Mouse (Mus musculus) hindbrain, embryonic 11.5 days (tissue): Measurements from ENCODE around the gene Pecam1. TPM values are rescaled to one million over a fixed set of nuclear protein-coding genes. Genes with fewer than 3 reads are reported as not detected.
"Not testable (repeated sequence)": the region's sequence is repeated elsewhere in the genome, so short reads cannot be mapped to it uniquely, and the experiment has no call there.

Experiments used
- ATAC-seq: fragments of 200-750 bp; cut with Nextera tagmentation; 2 replicates; pipeline ENCODE4 v1.8.0; 2017; ENCODE audit warnings: mild to moderate bottlenecking, moderate TSS enrichment, moderate library complexity; ENCODE audit not compliant: low FRiP score
- DNase-seq: peaks from one replicate; pipeline ENCODE4 v3.0.0-alpha.2; 2015; ENCODE audit warnings: low spot score
- H3K27ac ChIP-seq: fragments of 300-500 bp; sonication (generic); 2 replicates; pipeline ENCODE4 v1.5.1; 2014; ENCODE audit warnings: mild to moderate bottlenecking, low read depth, low read length
- H3K27me3 ChIP-seq: fragments of 300-500 bp; sonication (generic); 2 replicates; pipeline ENCODE4 v1.6.1; 2014; ENCODE audit warnings: mild to moderate bottlenecking, low read length, moderate library complexity, mixed read lengths; ENCODE audit not compliant: control insufficient read depth, insufficient read depth
- H3K36me3 ChIP-seq: fragments of 300-500 bp; sonication (generic); 2 replicates; pipeline ENCODE4 v1.6.1; 2014; ENCODE audit warnings: mild to moderate bottlenecking, low read length, moderate library complexity, mixed read lengths; ENCODE audit not compliant: control insufficient read depth, insufficient read depth
- H3K4me1 ChIP-seq: fragments of 300-500 bp; sonication (generic); replicated peaks from 2 replicates; pipeline ENCODE4 v1.6.1; 2014; ENCODE audit warnings: low read length, mixed read lengths; ENCODE audit not compliant: control insufficient read depth, insufficient read depth
- H3K4me2 ChIP-seq: fragments of 300-500 bp; sonication (generic); replicated peaks from 2 replicates; pipeline ENCODE4 v1.6.1; 2014; ENCODE audit warnings: mild to moderate bottlenecking, low read depth, low read length
- H3K4me3 ChIP-seq: fragments of 300-500 bp; sonication (generic); 2 replicates; pipeline ENCODE4 v1.5.1; 2014; ENCODE audit warnings: low read depth, low read length
- H3K9ac ChIP-seq: fragments of 300-500 bp; sonication (generic); 2 replicates; pipeline ENCODE4 v1.6.1; 2014; ENCODE audit warnings: low read depth, low read length
- H3K9me3 ChIP-seq: fragments of 300-500 bp; sonication (generic); 2 replicates; pipeline ENCODE4 v1.6.1; 2016; ENCODE audit warnings: low read length; ENCODE audit not compliant: control insufficient read depth
- WGBS: fragments of 180-500 bp; shearing (Covaris S2); extraction: QIAGEN DNeasy Blood & Tissue Kit; methylation state at CpG from one replicate; pipeline ENCODE4 v1.1.7; 2014; 5-methylcytosine and 5-hydroxymethylcytosine counted together
- polyA plus RNA-seq: library from polyadenylated mRNA; unstranded; fragments of >200 nt; fragmentation: Nextera tagmentation; extraction: Ambion mirVana; gene quantifications from 2 replicates; pipeline ENCODE4 v1.2.1, GENCODE M21; 2014

Gene Pecam1
- polyA plus RNA-seq, 1 experiment from 2014 or later = 20.3 TPM

GRCm38 (mm10) chr11:106760511-106760910, 10.1 kb upstream of the Pecam1 start:
- Histone ChIP-seq H3K4me2 (no peak overlapping the region), H3K4me3 (no peak overlapping the region), H3K27me3 (no peaks in the 10 kb centered on the region), H3K9me3 (no peaks in the 10 kb centered on the region), H3K4me1 (no peaks in the 10 kb centered on the region), H3K27ac (no peak overlapping the region), H3K9ac (no peak overlapping the region), H3K36me3 (no peaks in the 10 kb centered on the region)
- 97% methylated on average over 5 of the region's 5 CpGs for WGBS
- DNase-seq (no peak), ATAC-seq (no peak)

DNA sequence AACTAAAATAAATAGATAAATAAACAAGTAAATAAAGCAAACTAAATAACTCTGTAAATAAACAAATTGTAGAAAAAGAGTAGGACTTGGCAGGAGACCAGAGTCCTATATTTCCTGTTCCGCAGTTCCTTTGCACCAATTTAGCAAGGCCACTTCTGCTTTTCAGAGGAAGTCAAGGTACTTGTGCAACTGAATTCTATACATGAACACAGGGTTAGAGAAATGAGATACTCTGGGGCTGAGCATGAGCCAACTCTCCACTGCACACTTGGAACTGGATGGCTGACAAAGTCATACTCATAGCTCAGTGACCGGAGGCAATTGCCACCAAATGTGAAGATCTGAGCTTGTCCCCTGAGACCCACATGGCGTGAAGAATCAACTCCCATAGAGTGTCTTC, 8.6 kb upstream of the Pecam1 start:
- H3K4me1 ChIP-seq = no peaks in the 10 kb centered on the region
- H3K27me3 ChIP-seq = no peaks in the 10 kb centered on the region
- DNase-seq = no peak
- H3K27ac ChIP-seq = no peak overlapping the region
- 93% methylated on average over 3 of the region's 3 CpGs for WGBS
- no peaks in the 10 kb centered on the region for H3K9me3 ChIP-seq
- no peaks in the 10 kb centered on the region for H3K36me3 ChIP-seq
- H3K9ac ChIP-seq = no peak overlapping the region
- H3K4me2 ChIP-seq = no peak overlapping the region
- ATAC-seq = no peak
- H3K4me3 ChIP-seq = no peak overlapping the region

DNA sequence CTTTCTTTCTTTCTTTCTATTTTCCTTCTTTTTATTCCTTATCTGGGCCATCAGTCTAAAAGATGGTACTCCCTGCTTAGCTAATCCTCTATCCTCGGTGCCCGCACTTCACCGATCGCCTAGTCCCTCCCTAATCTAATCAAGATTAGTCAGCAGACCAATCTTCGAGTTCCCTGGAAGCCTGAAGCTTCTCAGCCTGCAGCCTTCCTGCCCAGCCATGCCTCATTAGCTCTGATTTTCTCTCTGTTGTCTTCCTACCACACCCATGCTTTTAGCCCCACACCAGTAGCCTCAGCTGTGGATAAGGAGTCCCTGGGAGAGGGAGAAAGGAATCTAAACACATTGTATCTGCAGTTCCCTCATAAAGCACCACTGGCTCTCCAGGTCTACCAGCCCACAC, 5.2 kb upstream of the Pecam1 start:
- WGBS = 68% methylated on average over 5 of the region's 5 CpGs
- no peak for ATAC-seq

GRCm38 (mm10) chr11:106753314-106753713, 2.9 kb upstream of the Pecam1 start:
- Histone ChIP-seq H3K27ac (no peak overlapping the region), H3K27me3 (no peaks in the 10 kb centered on the region), H3K4me1 (no peaks in the 10 kb centered on the region), H3K9ac (no peak overlapping the region), H3K4me3 (no peak overlapping the region), H3K9me3 (no peaks in the 10 kb centered on the region), H3K4me2 (no peak overlapping the region), H3K36me3 (no peaks in the 10 kb centered on the region)
- no peak for DNase-seq
- 86% methylated on average over 6 of the region's 6 CpGs for WGBS
- no peak for ATAC-seq

More for the DNA sequence above, 5.2 kb upstream of the Pecam1 start:
- no peak for DNase-seq
- H3K4me2 ChIP-seq = no peak overlapping the region
- no peak overlapping the region for H3K4me3 ChIP-seq
- H3K9me3 ChIP-seq = no peaks in the 10 kb centered on the region
- H3K9ac ChIP-seq = no peak overlapping the region
- H3K4me1 ChIP-seq = no peaks in the 10 kb centered on the region
- H3K27me3 ChIP-seq = no peaks in the 10 kb centered on the region
- no peak overlapping the region for H3K27ac ChIP-seq
- no peaks in the 10 kb centered on the region for H3K36me3 ChIP-seq

DNA sequence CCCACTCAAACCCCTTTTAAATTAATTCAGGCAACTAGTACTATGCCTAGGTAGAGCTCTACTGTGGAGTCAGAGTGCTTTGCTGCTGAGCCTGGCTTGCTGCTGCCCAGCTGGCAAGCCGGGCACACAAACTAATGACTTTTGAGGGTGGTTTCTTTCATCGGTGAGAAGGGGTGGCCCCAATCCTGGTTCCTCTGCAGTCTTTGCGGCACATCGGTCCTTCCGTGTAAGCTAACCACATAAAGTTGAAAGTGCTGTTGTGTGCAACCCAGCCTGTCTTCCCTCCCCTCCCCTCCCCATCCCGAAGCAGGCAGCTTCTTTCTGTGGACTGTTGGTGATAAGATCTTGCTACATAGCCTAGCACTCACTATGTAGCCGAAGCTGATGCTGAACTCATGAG, 1.7 kb upstream of the Pecam1 start:
- Histone ChIP-seq H3K4me3 (no peak overlapping the region), H3K4me2 (no peak overlapping the region), H3K27me3 (no peaks in the 10 kb centered on the region), H3K4me1 (no peaks in the 10 kb centered on the region), H3K27ac (no peak overlapping the region), H3K9ac (no peak overlapping the region), H3K9me3 (no peaks in the 10 kb centered on the region), H3K36me3 (no peaks in the 10 kb centered on the region)
- ATAC-seq (no peak), DNase-seq (no peak)
- 92% methylated on average over 7 of the region's 7 CpGs for WGBS

- Histone ChIP-seq H3K4me3 (no peak within 1 kb of the TSS), H3K36me3 (no peaks in the 10 kb centered on the region), H3K4me1 (no peaks in the 10 kb centered on the region), H3K9me3 (no peaks in the 10 kb centered on the region), H3K9ac (no peak within 1 kb of the TSS), H3K4me2 (no peak within 1 kb of the TSS), H3K27me3 (no peaks in the 10 kb centered on the region), H3K27ac (no peak within 1 kb of the TSS)
- DNase-seq (no peak), ATAC-seq (no peak)
- 89% methylated on average over 17 of the region's 17 CpGs for WGBS
Measured at GRCm38 (mm10) chr11:106751039-106752018, 901 bp upstream of the Pecam1 start, which contains the start of gene Milr1. Gene Milr1, plus strand, starts transcription at chr11:106751226.

GRCm38 (mm10) chr11:106749557-106750120, 789 bp downstream of the Pecam1 start:
- not testable (repeated sequence) for DNase-seq, H3K27ac ChIP-seq, H3K9me3 ChIP-seq, H3K4me3 ChIP-seq, H3K4me2 ChIP-seq, H3K4me1 ChIP-seq, H3K27me3 ChIP-seq, H3K9ac ChIP-seq, ATAC-seq, H3K36me3 ChIP-seq
- 96% methylated on average over 7 of the region's 7 CpGs for WGBS

DNA sequence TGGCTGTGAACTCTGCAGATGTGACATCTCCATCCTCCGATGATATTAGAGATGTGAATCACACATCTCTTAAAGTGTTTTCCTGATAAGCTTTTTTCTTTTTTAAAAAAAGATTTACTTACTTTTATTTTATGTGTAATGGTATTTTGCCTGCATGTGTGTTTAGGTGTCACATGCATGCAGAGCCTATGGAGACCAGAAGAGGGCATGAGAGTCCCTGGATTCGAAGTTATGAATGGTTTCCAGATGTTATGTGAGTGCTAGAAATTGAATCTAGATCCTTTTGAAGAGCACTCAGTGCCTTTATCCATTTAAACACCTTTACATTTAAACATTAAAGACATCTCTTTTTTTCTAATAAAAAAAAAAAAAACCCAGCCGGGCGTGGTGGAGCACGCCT, 5.5 kb downstream of the Pecam1 start:
- H3K4me3 ChIP-seq = no peak overlapping the region
- H3K27me3 ChIP-seq = 0 out of 2 replicates have a peak, but pooled peaks cover 2% of the 10 kb centered on the region
- no peak for DNase-seq
- H3K9ac ChIP-seq = no peak overlapping the region
- H3K27ac ChIP-seq = no peak overlapping the region
- 89% methylated on average over 5 of the region's 5 CpGs for WGBS
- no peaks in the 10 kb centered on the region for H3K4me1 ChIP-seq
- no peak overlapping the region for H3K4me2 ChIP-seq
- ATAC-seq = no peak
- no peaks in the 10 kb centered on the region for H3K36me3 ChIP-seq
- no peaks in the 10 kb centered on the region for H3K9me3 ChIP-seq
